Mouse (Mus musculus) lung, embryonic 14.5 days (tissue): ENCODE measurements around the gene C530008M17Rik. TPM values are rescaled to one million over a fixed set of nuclear protein-coding genes. Genes with fewer than 3 reads are reported as not detected.
A peak's percentile ranks its signal among the peaks of the same experiment; 100 is the strongest.

Experiments used
- ATAC-seq: fragments of 200-750 bp; cut with Nextera tagmentation; 2 replicates; pipeline ENCODE4 v1.8.0; 2017; ENCODE audit warnings: mild to moderate bottlenecking, moderate TSS enrichment, moderate library complexity; ENCODE audit not compliant: insufficient read depth
- DNase-seq: peaks from one replicate; pipeline ENCODE4 v3.0.0-alpha.2; 2015
- H3K27ac ChIP-seq: fragments of 300-500 bp; sonication (generic); 2 replicates; pipeline ENCODE4 v1.5.1; 2014; ENCODE audit warnings: low read depth, mild to moderate bottlenecking, moderate library complexity
- H3K27me3 ChIP-seq: fragments of 300-500 bp; sonication (generic); 2 replicates; pipeline ENCODE4 v1.6.1; 2014; ENCODE audit warnings: low read length, control low read depth; ENCODE audit not compliant: insufficient read depth
- H3K36me3 ChIP-seq: fragments of 300-500 bp; sonication (generic); 2 replicates; pipeline ENCODE4 v1.6.1; 2014; ENCODE audit warnings: control low read depth; ENCODE audit not compliant: insufficient read depth
- H3K4me1 ChIP-seq: fragments of 300-500 bp; sonication (generic); 2 replicates; pipeline ENCODE4 v1.6.1; 2014; ENCODE audit warnings: antibody characterized with exemption, control low read depth; ENCODE audit not compliant: insufficient read depth
- H3K4me2 ChIP-seq: fragments of 300-500 bp; sonication (generic); 2 replicates; pipeline ENCODE4 v1.6.1; 2014; ENCODE audit warnings: mild to moderate bottlenecking
- H3K4me3 ChIP-seq: fragments of 300-500 bp; sonication (generic); 2 replicates; pipeline ENCODE4 v1.5.1; 2014; ENCODE audit warnings: low read depth, low read length
- H3K9ac ChIP-seq: fragments of 300-500 bp; sonication (generic); 2 replicates; pipeline ENCODE4 v1.6.1; 2014
- H3K9me3 ChIP-seq: fragments of 300-500 bp; sonication (generic); 2 replicates; pipeline ENCODE4 v1.6.1; 2016; ENCODE audit warnings: low read depth, low read length, control low read depth
- CTCF ChIP-seq: IDR thresholded peaks from 2 replicates; pipeline ENCODE4 v1.5.1; 2016; ENCODE audit warnings: antibody characterized with exemption, low read depth
- WGBS: fragments of 180-500 bp; shearing (Covaris S2); extraction: QIAGEN DNeasy Blood & Tissue Kit; methylation state at CpG from one replicate; pipeline ENCODE4 v1.1.7; 2014; 5-methylcytosine and 5-hydroxymethylcytosine counted together
- polyA plus RNA-seq: library from polyadenylated mRNA; unstranded; fragments of >200 nt; fragmentation: Nextera tagmentation; extraction: Ambion mirVana; gene quantifications from 2 replicates; pipeline ENCODE4 v1.2.1, GENCODE M21; 2014

The C530008M17Rik gene
- polyA plus RNA-seq, 1 experiment from 2014 or later: 14.8 TPM

DNA sequence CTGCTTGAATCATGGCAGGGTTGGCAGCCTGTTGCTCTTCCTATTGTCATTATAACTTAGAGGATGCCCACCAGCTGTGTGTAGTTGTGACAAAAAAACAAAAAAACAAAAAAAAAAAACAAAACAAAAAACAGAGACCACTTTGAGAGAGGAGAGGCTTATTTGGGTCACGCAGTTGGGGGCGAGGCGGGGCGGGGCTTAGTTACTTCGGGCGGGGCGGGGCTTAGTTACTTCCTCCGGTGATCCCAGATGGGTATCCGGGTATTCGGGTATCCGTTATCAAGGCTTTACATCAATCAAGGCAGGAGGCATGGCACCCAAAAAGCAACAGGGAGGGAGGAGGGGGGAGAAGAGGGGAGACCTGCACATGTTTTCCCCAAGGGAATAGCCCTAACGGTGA lies 46.3 kb downstream of the C530008M17Rik start:
- no peak overlapping the region for H3K9ac ChIP-seq
- H3K4me3 ChIP-seq: no peak overlapping the region; the same call in 1 of the 2 replicates
- ATAC-seq (no peak), DNase-seq (no peak)
- no peaks in the 10 kb centered on the region for H3K27me3 ChIP-seq
- TF ChIP-seq CTCF: no peak
- no peak overlapping the region for H3K27ac ChIP-seq
- peak overlapping the region; percentile 44 for H3K4me2 ChIP-seq
- 0 out of 2 replicates have a peak, but pooled peaks cover 15% of the 10 kb centered on the region for H3K4me1 ChIP-seq
- 25% methylated on average over 12 of the region's 12 CpGs for WGBS
- no peaks in the 10 kb centered on the region for H3K9me3 ChIP-seq
- no peaks in the 10 kb centered on the region for H3K36me3 ChIP-seq

DNA sequence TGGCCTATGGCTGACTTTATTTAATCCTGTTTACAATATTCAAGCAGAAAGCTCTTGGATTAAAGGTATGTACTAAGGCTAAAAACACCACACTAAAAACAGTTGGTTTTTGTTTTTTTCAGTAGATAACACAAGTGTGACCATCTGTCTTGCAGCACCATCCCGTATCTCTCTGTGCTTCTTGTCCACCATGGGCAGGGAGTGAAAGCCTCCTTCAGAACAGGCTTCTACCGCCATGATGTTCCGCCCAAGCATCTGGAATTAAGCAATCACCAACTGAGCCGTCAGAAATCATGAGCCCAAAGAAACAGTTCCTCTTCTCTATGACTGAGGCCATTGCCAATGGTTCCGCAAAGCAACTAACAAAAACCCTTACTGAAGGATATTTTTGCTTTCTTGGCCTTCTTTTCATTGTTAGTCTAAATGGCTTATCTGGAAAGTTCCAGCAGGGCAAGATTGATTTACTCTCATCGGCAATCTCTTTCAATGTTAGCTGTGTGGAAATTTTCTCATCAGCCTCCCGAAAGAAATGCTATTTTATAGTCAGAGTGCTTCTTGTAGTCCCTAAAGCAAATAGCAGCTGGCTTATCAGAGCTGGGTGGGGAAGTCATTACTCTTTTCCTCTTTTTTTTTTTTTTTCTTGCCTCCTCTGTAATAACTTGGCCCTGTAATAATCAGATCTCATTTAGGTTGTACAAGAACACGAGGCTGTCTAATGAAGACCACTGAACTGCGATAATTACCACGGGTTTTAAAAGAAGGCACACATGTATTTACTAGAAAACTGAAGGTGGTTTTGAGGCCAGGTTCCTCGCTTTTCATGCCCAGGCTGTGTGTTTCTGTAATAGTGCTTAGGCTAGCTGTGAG lies 49.2 kb downstream of the C530008M17Rik start:
- no peak for ATAC-seq
- WGBS: 68% methylated on average over 11 of the region's 11 CpGs

GRCm38 (mm10) chr5:76707072-76707471 lies 50.8 kb downstream of the C530008M17Rik start:
- Histone ChIP-seq H3K36me3 (no peaks in the 10 kb centered on the region), H3K27me3 (no peaks in the 10 kb centered on the region), H3K9ac (no peak overlapping the region), H3K9me3 (no peaks in the 10 kb centered on the region), H3K27ac (no peak overlapping the region), H3K4me1 (0 out of 2 replicates have a peak, but pooled peaks cover 7% of the 10 kb centered on the region), H3K4me3 (no peak overlapping the region), H3K4me2 (no peak overlapping the region)
- 78% methylated on average over 3 of the region's 3 CpGs for WGBS
- ATAC-seq (no peak), DNase-seq (no peak)
- no peak for TF ChIP-seq CTCF

More for the DNA sequence above, 49.2 kb downstream of the C530008M17Rik start:
- no peak overlapping the region for H3K9ac ChIP-seq
- no peak overlapping the region for H3K27ac ChIP-seq
- H3K4me1 ChIP-seq: 0 out of 2 replicates have a peak, but pooled peaks cover 15% of the 10 kb centered on the region
- H3K9me3 ChIP-seq: no peaks in the 10 kb centered on the region
- no peak for DNase-seq
- no peak overlapping the region for H3K4me3 ChIP-seq
- H3K4me2 ChIP-seq: no peak overlapping the region
- no peaks in the 10 kb centered on the region for H3K27me3 ChIP-seq
- H3K36me3 ChIP-seq: no peaks in the 10 kb centered on the region
- no peak for TF ChIP-seq CTCF

GRCm38 (mm10) chr5:76708004-76708403 lies 51.7 kb downstream of the C530008M17Rik start:
- Histone ChIP-seq H3K4me2 (no peak overlapping the region), H3K27me3 (no peaks in the 10 kb centered on the region), H3K36me3 (no peaks in the 10 kb centered on the region), H3K4me3 (no peak overlapping the region), H3K27ac (no peak overlapping the region), H3K4me1 (no peaks in the 10 kb centered on the region), H3K9ac (no peak overlapping the region), H3K9me3 (no peaks in the 10 kb centered on the region)
- 69% methylated on average over 15 of the region's 15 CpGs for WGBS
- no peak for TF ChIP-seq CTCF
- no peak for DNase-seq
- no peak for ATAC-seq

GRCm38 (mm10) chr5:76713743-76714142 lies 57.4 kb downstream of the C530008M17Rik start:
- no peak overlapping the region for H3K9ac ChIP-seq
- WGBS: 86% methylated on average over 7 of the region's 7 CpGs
- no peaks in the 10 kb centered on the region for H3K4me1 ChIP-seq
- ATAC-seq (no peak), DNase-seq (no peak)
- H3K27me3 ChIP-seq: no peaks in the 10 kb centered on the region
- no peak overlapping the region for H3K27ac ChIP-seq
- no peaks in the 10 kb centered on the region for H3K36me3 ChIP-seq
- no peaks in the 10 kb centered on the region for H3K9me3 ChIP-seq
- no peak overlapping the region for H3K4me3 ChIP-seq
- H3K4me2 ChIP-seq: no peak overlapping the region
- no peak for TF ChIP-seq CTCF

DNA sequence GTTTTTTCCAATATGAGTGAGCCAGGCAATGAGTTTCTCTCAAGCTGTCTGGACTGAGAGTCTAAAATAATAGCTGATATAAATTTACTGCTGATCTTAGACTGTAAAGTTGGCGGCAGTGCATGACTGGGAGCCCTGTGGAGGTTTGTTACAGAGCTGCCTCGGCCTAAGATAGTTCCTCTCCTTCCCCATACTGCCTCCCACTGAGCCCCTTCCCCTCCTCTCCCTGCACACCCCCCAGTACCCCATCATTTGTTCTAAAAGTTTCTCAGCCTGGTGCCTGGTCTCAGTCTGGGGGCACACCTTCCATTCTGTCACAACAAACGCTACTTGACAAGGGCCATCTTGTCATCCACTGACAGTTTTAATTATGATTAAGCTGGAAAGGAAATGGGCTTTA lies 63.6 kb downstream of the C530008M17Rik start:
- Histone ChIP-seq H3K36me3 (0 out of 2 replicates have a peak, but pooled peaks cover 3% of the 10 kb centered on the region), H3K4me3 (no peak overlapping the region), H3K4me1 (no peaks in the 10 kb centered on the region), H3K4me2 (no peak overlapping the region), H3K27ac (no peak overlapping the region), H3K9ac (no peak overlapping the region), H3K27me3 (no peaks in the 10 kb centered on the region), H3K9me3 (no peaks in the 10 kb centered on the region)
- no peak for DNase-seq
- 41% methylated on average over 3 of the region's 3 CpGs for WGBS
- no peak for TF ChIP-seq CTCF
- no peak; the same call in 1 of the 2 replicates for ATAC-seq

GRCm38 (mm10) chr5:76724878-76725277 lies 68.6 kb downstream of the C530008M17Rik start:
- no peak for DNase-seq
- Histone ChIP-seq H3K9ac (no peak overlapping the region), H3K27ac (no peak overlapping the region), H3K36me3 (0 out of 2 replicates have a peak, but pooled peaks cover 3% of the 10 kb centered on the region), H3K9me3 (no peaks in the 10 kb centered on the region), H3K4me2 (no peak overlapping the region), H3K4me3 (no peak overlapping the region), H3K27me3 (no peaks in the 10 kb centered on the region), H3K4me1 (no peaks in the 10 kb centered on the region)
- peak; percentile 37 for TF ChIP-seq CTCF
- WGBS: 99% methylated on average over 2 of the region's 2 CpGs
- no peak for ATAC-seq
